In the genomic region with DNA sequence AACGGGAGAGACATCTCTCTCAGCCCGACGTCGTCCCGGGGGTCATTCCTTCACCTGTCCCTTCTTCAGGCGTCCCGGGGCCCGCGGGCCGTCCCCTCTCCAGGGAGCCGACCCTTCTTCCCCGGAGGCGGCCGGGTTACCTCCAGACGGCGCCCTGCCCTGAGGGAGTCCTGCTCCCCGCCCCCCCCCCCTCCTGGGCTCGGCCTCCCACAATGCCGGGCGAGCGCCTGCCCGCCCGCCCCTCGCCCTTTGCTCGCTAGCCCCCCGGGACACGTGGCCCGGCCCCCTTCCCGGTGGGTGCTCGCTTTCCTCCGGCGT, we compare ENCODE assay signal across 9 mouse cellular contexts. TPM values are rescaled to one million over a fixed set of nuclear protein-coding genes. Genes with fewer than 3 reads are reported as not detected.
DNase-seq lines count a peak whose midpoint lies in the region; ATAC-seq lines count a peak whose summit lies in the region.
"Had no signal": no experiment of that assay in that cellular context is flagged by ENCODE, and none has a peak within 500 bp of the region (broad histone marks: within the 10 kb centered on the region; RNA-seq: fewer than 3 reads in every experiment).

No protein-coding gene starts in this region.

- H3K4me2 ChIP-seq in kidney, embryonic 15.5 days: peak overlapping the region; percentile 87
- peak overlapping the region; percentile 89 for H3K4me2 ChIP-seq in hindbrain, embryonic 15.5 days
- H3K4me2 ChIP-seq in midbrain, embryonic 15.5 days: peak overlapping the region; percentile 87

- peak overlapping the region; percentile 85 for H3K9ac ChIP-seq in kidney, embryonic 15.5 days
- H3K9ac ChIP-seq in hindbrain, embryonic 15.5 days: peak overlapping the region; percentile 92
- peak overlapping the region; percentile 74 for H3K9ac ChIP-seq in midbrain, embryonic 15.5 days

- WGBS in kidney, embryonic 15.5 days: 0% methylated on average over 12 of the region's 32 CpGs
- under 1% methylated on average over 19 of the region's 32 CpGs for WGBS in hindbrain, embryonic 15.5 days
- WGBS in midbrain, embryonic 15.5 days: 0% methylated on average over 27 of the region's 32 CpGs

- peaks cover 52% of the 10 kb centered on the region for H3K4me1 ChIP-seq in kidney, embryonic 15.5 days
- peaks cover 19% of the 10 kb centered on the region for H3K4me1 ChIP-seq in brown adipose tissue, adult 24 weeks (ENCODE audit: control insufficient read depth, insufficient read depth, insufficient read length, low read length)
- peaks cover 42% of the 10 kb centered on the region for H3K4me1 ChIP-seq in hindbrain, embryonic 15.5 days (replicated peaks)
- H3K4me1 ChIP-seq in midbrain, embryonic 15.5 days: peaks cover 40% of the 10 kb centered on the region

- H3K27me3 ChIP-seq in kidney, embryonic 15.5 days: no peaks in the 10 kb centered on the region
- H3K27me3 ChIP-seq in hindbrain, embryonic 15.5 days: no peaks in the 10 kb centered on the region
- H3K27me3 ChIP-seq in midbrain, embryonic 15.5 days (replicated peaks): no peaks in the 10 kb centered on the region

- H3K36me3 ChIP-seq in kidney, embryonic 15.5 days: peaks cover 33% of the 10 kb centered on the region
- peaks cover 15% of the 10 kb centered on the region for H3K36me3 ChIP-seq in hindbrain, embryonic 15.5 days
- H3K36me3 ChIP-seq in midbrain, embryonic 15.5 days (replicated peaks): peaks cover 12% of the 10 kb centered on the region

- peak overlapping the region; percentile 99 for H3K27ac ChIP-seq in kidney, embryonic 15.5 days
- H3K27ac ChIP-seq in brown adipose tissue, adult 24 weeks (replicated peaks; ENCODE audit: low read depth, low read length): peak overlapping the region; percentile 97
- peak overlapping the region; percentile 93 for H3K27ac ChIP-seq in hindbrain, embryonic 15.5 days (replicated peaks)
- H3K27ac ChIP-seq in midbrain, embryonic 15.5 days: peak overlapping the region; percentile 94

- H3K9me3 ChIP-seq in kidney, embryonic 15.5 days (replicated peaks): no peaks in the 10 kb centered on the region
- H3K9me3 ChIP-seq in hindbrain, embryonic 15.5 days: no peaks in the 10 kb centered on the region
- no peaks in the 10 kb centered on the region for H3K9me3 ChIP-seq in midbrain, embryonic 15.5 days

- ATAC-seq in kidney, embryonic 15.5 days (replicated peaks; ENCODE audit: low FRiP score): no peak; the same call in 1 of the 2 replicates
- ATAC-seq in hindbrain, embryonic 15.5 days (ENCODE audit: low FRiP score, low read depth): no peak
- ATAC-seq in midbrain, embryonic 15.5 days (replicated peaks): no peak

- no peak for DNase-seq in kidney, postnatal 4 days
- DNase-seq in T-cell, adult 2 months (ENCODE audit: low spot score): no peak
- DNase-seq in cerebellum, postnatal 14 days: no peak
- no peak for DNase-seq in adrenal gland, postnatal 36 days

- H3K4me3 ChIP-seq in kidney, embryonic 15.5 days (replicated peaks): peak overlapping the region; percentile 97
- H3K4me3 ChIP-seq in brown adipose tissue, adult 24 weeks (ENCODE audit: insufficient read depth, low read depth, low read length): peak overlapping the region; percentile 100
- peak overlapping the region; percentile 86 for H3K4me3 ChIP-seq in hindbrain, embryonic 15.5 days
- peak overlapping the region; percentile 76 for H3K4me3 ChIP-seq in midbrain, embryonic 15.5 days

RNA-seq across cellular contexts. Expression of a gene that starts 0.5 kb away (rescaled TPM):
- polyA plus RNA-seq in kidney, embryonic 15.5 days (2015; fragmentation: Nextera tagmentation; extraction: Ambion mirVana): 99.2 and 100 TPM in 2 replicates
- polyA plus RNA-seq in brown adipose tissue, adult 24 weeks (2012; ENCODE audit: insufficient read depth, insufficient read length, missing spikeins): 73.3 and 90.8 TPM in 2 replicates
- polyA plus RNA-seq in hindbrain, embryonic 15.5 days (2015; fragmentation: Nextera tagmentation; extraction: Ambion mirVana): 90.3 and 93.1 TPM in 2 replicates
- 105 and 125 TPM in 2 replicates for polyA plus RNA-seq in midbrain, embryonic 15.5 days (2015; fragmentation: Nextera tagmentation; extraction: Ambion mirVana)
- total RNA-seq in adrenal gland, postnatal 36 days (2021): 100 to 1,000 TPM; 166 to 201 TPM

RNA-seq across cellular contexts. Expression of a gene that starts 28.5 kb away (rescaled TPM):
- polyA plus RNA-seq in kidney, embryonic 15.5 days (2015; fragmentation: Nextera tagmentation; extraction: Ambion mirVana): 0.33 and 0.55 TPM in 2 replicates
- polyA plus RNA-seq in brown adipose tissue, adult 24 weeks (2012; ENCODE audit: insufficient read depth, insufficient read length, missing spikeins): not detected in 2 replicates
- polyA plus RNA-seq in hindbrain, embryonic 15.5 days (2015; fragmentation: Nextera tagmentation; extraction: Ambion mirVana): 0.54 and 1.0 TPM in 2 replicates
- polyA plus RNA-seq in midbrain, embryonic 15.5 days (2015; fragmentation: Nextera tagmentation; extraction: Ambion mirVana): 0.56 and 0.60 TPM in 2 replicates
- under 1 TPM; 0.40 to 0.60 TPM for total RNA-seq in adrenal gland, postnatal 36 days (2021)
- total RNA-seq: gastrocnemius, postnatal 25 days had no signal

RNA-seq across cellular contexts. Expression of a gene that starts 35.5 kb away (rescaled TPM):
- polyA plus RNA-seq in kidney, embryonic 15.5 days (2015; fragmentation: Nextera tagmentation; extraction: Ambion mirVana): 65.0 and 69.0 TPM in 2 replicates
- polyA plus RNA-seq in brown adipose tissue, adult 24 weeks (2012; ENCODE audit: insufficient read depth, insufficient read length, missing spikeins): 10.0 and 16.0 TPM in 2 replicates
- polyA plus RNA-seq in hindbrain, embryonic 15.5 days (2015; fragmentation: Nextera tagmentation; extraction: Ambion mirVana): 47.7 and 49.7 TPM in 2 replicates
- polyA plus RNA-seq in midbrain, embryonic 15.5 days (2015; fragmentation: Nextera tagmentation; extraction: Ambion mirVana): 48.4 and 49.1 TPM in 2 replicates
- total RNA-seq in adrenal gland, postnatal 36 days (2021): 10 to 100 TPM; 39.5 to 64.3 TPM

RNA-seq across cellular contexts. Expression of a gene that starts 46.7 kb away (rescaled TPM):
- polyA plus RNA-seq in kidney, embryonic 15.5 days (2015; fragmentation: Nextera tagmentation; extraction: Ambion mirVana): 14.4 and 15.4 TPM in 2 replicates
- polyA plus RNA-seq in brown adipose tissue, adult 24 weeks (2012; ENCODE audit: insufficient read depth, insufficient read length, missing spikeins): 5.1 and 5.5 TPM in 2 replicates
- 19.1 and 20.9 TPM in 2 replicates for polyA plus RNA-seq in hindbrain, embryonic 15.5 days (2015; fragmentation: Nextera tagmentation; extraction: Ambion mirVana)
- 18.4 and 19.6 TPM in 2 replicates for polyA plus RNA-seq in midbrain, embryonic 15.5 days (2015; fragmentation: Nextera tagmentation; extraction: Ambion mirVana)
- 1 to 10 TPM; 6.9 to 7.1 TPM for total RNA-seq in adrenal gland, postnatal 36 days (2021)

RNA-seq across cellular contexts. Expression of a gene that starts 48.8 kb away (rescaled TPM):
- polyA plus RNA-seq in kidney, embryonic 15.5 days (2015; fragmentation: Nextera tagmentation; extraction: Ambion mirVana): 9.6 and 10.4 TPM in 2 replicates
- polyA plus RNA-seq in brown adipose tissue, adult 24 weeks (2012; ENCODE audit: insufficient read depth, insufficient read length, missing spikeins): 2.9 and 3.2 TPM in 2 replicates
- polyA plus RNA-seq in hindbrain, embryonic 15.5 days (2015; fragmentation: Nextera tagmentation; extraction: Ambion mirVana): 22.1 and 23.7 TPM in 2 replicates
- 22.0 and 23.3 TPM in 2 replicates for polyA plus RNA-seq in midbrain, embryonic 15.5 days (2015; fragmentation: Nextera tagmentation; extraction: Ambion mirVana)
- total RNA-seq in adrenal gland, postnatal 36 days (2021): 10 to 100 TPM; 18.4 to 21.8 TPM
